Mouse (Mus musculus) hindbrain, embryonic 15.5 days (tissue): ENCODE data around the gene Exosc10. TPM values are rescaled to one million over a fixed set of nuclear protein-coding genes. Genes with fewer than 3 reads are reported as not detected.

Source experiments
- ATAC-seq: fragments of 200-750 bp; cut with Nextera tagmentation; 2 replicates; pipeline ENCODE4 v1.8.0; 2017; ENCODE audit warnings: low read depth, moderate number of reproducible peaks, moderate TSS enrichment; ENCODE audit not compliant: low FRiP score
- H3K27ac ChIP-seq: fragments of 300-500 bp; sonication (generic); replicated peaks from 2 replicates; pipeline ENCODE4 v1.5.1; 2015; ENCODE audit warnings: mild to moderate bottlenecking, inconsistent platforms
- H3K27me3 ChIP-seq: fragments of 300-500 bp; sonication (generic); 2 replicates; pipeline ENCODE4 v1.6.1; 2015; ENCODE audit warnings: control low read depth, inconsistent platforms
- H3K36me3 ChIP-seq: fragments of 300-500 bp; sonication (generic); 2 replicates; pipeline ENCODE4 v1.6.1; 2015; ENCODE audit warnings: control low read depth, inconsistent platforms
- H3K4me1 ChIP-seq: fragments of 300-500 bp; sonication (generic); replicated peaks from 2 replicates; pipeline ENCODE4 v1.6.1; 2015; ENCODE audit warnings: control low read depth, inconsistent platforms
- H3K4me2 ChIP-seq: fragments of 300-500 bp; sonication (generic); 2 replicates; pipeline ENCODE4 v1.6.1; 2015; ENCODE audit warnings: moderate library complexity, mild to moderate bottlenecking, inconsistent platforms
- H3K4me3 ChIP-seq: fragments of 300-500 bp; sonication (generic); 2 replicates; pipeline ENCODE4 v1.5.1; 2015; ENCODE audit warnings: mild to moderate bottlenecking, inconsistent platforms
- H3K9ac ChIP-seq: fragments of 300-500 bp; sonication (generic); 2 replicates; pipeline ENCODE4 v1.6.1; 2015; ENCODE audit warnings: inconsistent platforms
- H3K9me3 ChIP-seq: fragments of 300-500 bp; sonication (generic); 2 replicates; pipeline ENCODE4 v1.6.1; 2016; ENCODE audit warnings: control low read depth, inconsistent platforms
- whole genome bisulfite sequencing: fragments of 180-500 bp; shearing (Covaris S2); methylation state at CpG from one replicate; pipeline ENCODE4 v1.1.7; 2015; 5-methylcytosine and 5-hydroxymethylcytosine counted together
- polyA plus RNA-seq: library from polyadenylated mRNA; unstranded; fragments of >200 nt; fragmentation: Nextera tagmentation; extraction: Ambion mirVana; gene quantifications from 2 replicates; pipeline ENCODE4 v1.2.1, GENCODE M21; 2015

Gene Exosc10
- polyA plus RNA-seq, 1 experiment from 2014 or later = 91.7 TPM

DNA sequence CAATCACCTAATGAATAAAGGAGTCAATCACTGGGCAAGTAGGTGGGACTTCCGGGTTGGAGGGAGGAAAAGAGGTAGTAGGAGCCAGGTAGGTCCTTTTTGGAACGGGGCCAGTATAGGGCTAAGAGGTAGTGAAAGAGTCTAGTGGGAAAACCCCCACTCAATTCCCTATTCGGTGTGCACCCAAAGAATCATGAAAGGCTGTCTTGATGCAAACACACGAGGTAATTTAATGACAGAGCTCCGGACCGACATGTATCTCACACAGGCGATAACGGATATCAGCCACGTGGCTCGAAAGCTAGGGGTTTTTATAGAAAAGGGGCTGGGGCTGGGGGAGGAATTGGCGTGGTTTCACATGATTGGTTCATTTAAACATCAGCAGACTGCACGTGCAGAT lies 40.6 kb downstream of the Exosc10 start:
- Histone ChIP-seq H3K9me3 (no peaks in the 10 kb centered on the region), H3K9ac (no peak overlapping the region), H3K36me3 (peaks cover 44% of the 10 kb centered on the region), H3K4me2 (no peak overlapping the region), H3K4me3 (no peak overlapping the region), H3K27ac (no peak overlapping the region), H3K4me1 (no peaks in the 10 kb centered on the region), H3K27me3 (no peaks in the 10 kb centered on the region)
- WGBS = 95% methylated on average over 12 of the region's 12 CpGs
- ATAC-seq = no peak

DNA sequence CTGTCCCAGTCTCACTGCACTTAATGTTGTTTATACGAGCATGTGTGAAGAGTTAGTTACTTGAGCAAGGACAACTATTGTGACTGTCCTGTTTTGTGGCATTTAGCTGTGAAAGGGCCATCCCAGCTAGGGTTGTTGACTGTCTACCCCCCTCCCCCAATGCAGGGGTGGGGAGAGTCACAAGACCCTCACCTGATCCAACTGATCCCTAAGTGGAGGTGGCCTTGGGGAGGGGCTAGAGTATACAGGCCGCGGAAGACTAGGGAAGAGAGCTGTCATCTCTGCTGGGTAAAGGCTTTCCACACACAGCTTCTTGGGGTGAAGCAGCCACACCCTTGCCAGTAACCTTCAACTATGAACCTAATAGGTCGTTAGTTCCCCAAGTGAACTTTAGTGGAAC lies 42.1 kb downstream of the Exosc10 start:
- Histone ChIP-seq H3K27me3 (no peaks in the 10 kb centered on the region), H3K27ac (no peak overlapping the region), H3K4me2 (no peak overlapping the region), H3K9ac (no peak overlapping the region), H3K4me3 (no peak overlapping the region), H3K9me3 (no peaks in the 10 kb centered on the region), H3K4me1 (no peaks in the 10 kb centered on the region), H3K36me3 (peaks cover 29% of the 10 kb centered on the region)
- 90% methylated on average over 4 of the region's 4 CpGs for WGBS
- ATAC-seq = no peak

- H3K36me3 ChIP-seq = peaks cover 14% of the 10 kb centered on the region
- H3K4me2 ChIP-seq = no peak overlapping the region
- 88% methylated on average over 4 of the region's 4 CpGs for whole genome bisulfite sequencing
- ATAC-seq = no peak
- H3K9me3 ChIP-seq = no peaks in the 10 kb centered on the region
- no peak overlapping the region for H3K9ac ChIP-seq
- H3K4me1 ChIP-seq = no peaks in the 10 kb centered on the region
- no peak overlapping the region for H3K27ac ChIP-seq
- H3K4me3 ChIP-seq = no peak overlapping the region
- H3K27me3 ChIP-seq = no peaks in the 10 kb centered on the region
Observed at GRCm38 (mm10) chr4:148601871-148602270, 43.6 kb downstream of the Exosc10 start.

- no peaks in the 10 kb centered on the region for H3K9me3 ChIP-seq
- no peaks in the 10 kb centered on the region for H3K4me1 ChIP-seq
- no peak within 1 kb of the TSS for H3K4me2 ChIP-seq
- H3K27me3 ChIP-seq = no peaks in the 10 kb centered on the region
- 91% methylated on average over 14 of the region's 14 CpGs for WGBS
- no peak within 1 kb of the TSS for H3K4me3 ChIP-seq
- H3K27ac ChIP-seq = no peak within 1 kb of the TSS
- no peak within 1 kb of the TSS for H3K9ac ChIP-seq
- peaks cover 10% of the 10 kb centered on the region; the same call in 1 of the 2 replicates for H3K36me3 ChIP-seq
- ATAC-seq = no peak
Observed at GRCm38 (mm10) chr4:148602357-148603120, 44.3 kb downstream of the Exosc10 start, which contains the start of gene Masp2. Masp2 (plus strand) TSS chr4:148602554.

- H3K27me3 ChIP-seq = no peaks in the 10 kb centered on the region
- H3K9me3 ChIP-seq = no peaks in the 10 kb centered on the region
- H3K4me1 ChIP-seq = no peaks in the 10 kb centered on the region
- no peak overlapping the region for H3K4me3 ChIP-seq
- H3K27ac ChIP-seq = no peak overlapping the region
- ATAC-seq = no peak
- WGBS = 73% methylated on average over 10 of the region's 10 CpGs
- peaks cover 5% of the 10 kb centered on the region; the same call in 1 of the 2 replicates for H3K36me3 ChIP-seq
- H3K9ac ChIP-seq = no peak overlapping the region
- no peak overlapping the region for H3K4me2 ChIP-seq
Observed at GRCm38 (mm10) chr4:148603376-148604139, 45.3 kb downstream of the Exosc10 start.

GRCm38 (mm10) chr4:148604141-148604540 lies 45.9 kb downstream of the Exosc10 start:
- 84% methylated on average over 7 of the region's 7 CpGs for WGBS
- Histone ChIP-seq H3K9me3 (no peaks in the 10 kb centered on the region), H3K4me2 (no peak overlapping the region), H3K4me3 (no peak overlapping the region), H3K27ac (no peak overlapping the region), H3K9ac (no peak overlapping the region), H3K36me3 (no peaks in the 10 kb centered on the region), H3K27me3 (no peaks in the 10 kb centered on the region), H3K4me1 (no peaks in the 10 kb centered on the region)
- no peak for ATAC-seq

GRCm38 (mm10) chr4:148604541-148605165 lies 46.4 kb downstream of the Exosc10 start:
- H3K27me3 ChIP-seq = no peaks in the 10 kb centered on the region
- no peaks in the 10 kb centered on the region for H3K36me3 ChIP-seq
- peak; percentile 31; the same call in 1 of the 2 replicates for ATAC-seq
- H3K27ac ChIP-seq = no peak overlapping the region
- 94% methylated on average over 3 of the region's 3 CpGs for WGBS
- H3K9ac ChIP-seq = no peak overlapping the region
- no peaks in the 10 kb centered on the region for H3K4me1 ChIP-seq
- H3K4me2 ChIP-seq = no peak overlapping the region
- no peak overlapping the region for H3K4me3 ChIP-seq
- no peaks in the 10 kb centered on the region for H3K9me3 ChIP-seq

DNA sequence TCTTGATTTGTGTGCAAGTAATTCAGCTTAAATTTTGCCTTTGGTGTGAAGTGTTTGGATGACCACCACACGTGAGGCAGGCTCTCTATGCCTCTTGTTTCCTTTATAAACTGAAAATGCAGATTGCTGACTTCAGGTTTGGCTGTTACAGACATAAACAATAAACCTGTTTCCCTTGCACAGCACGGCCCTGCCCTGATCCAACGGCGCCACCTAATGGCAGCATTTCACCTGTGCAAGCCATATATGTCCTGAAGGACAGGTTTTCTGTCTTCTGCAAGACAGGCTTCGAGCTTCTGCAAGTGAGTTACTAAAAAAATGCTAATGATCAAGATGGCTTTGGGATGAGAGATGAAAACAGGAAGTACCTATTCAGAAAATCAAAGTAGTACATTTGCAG lies 49.5 kb downstream of the Exosc10 start:
- no peak for ATAC-seq
- no peak overlapping the region for H3K4me2 ChIP-seq
- no peaks in the 10 kb centered on the region for H3K9me3 ChIP-seq
- 0 out of 2 replicates have a peak, but pooled peaks cover 3% of the 10 kb centered on the region for H3K36me3 ChIP-seq
- 27% methylated on average over 5 of the region's 5 CpGs for WGBS
- no peak overlapping the region for H3K4me3 ChIP-seq
- no peak overlapping the region for H3K9ac ChIP-seq
- no peak overlapping the region for H3K27ac ChIP-seq
- no peaks in the 10 kb centered on the region for H3K27me3 ChIP-seq
- H3K4me1 ChIP-seq = 0 out of 2 replicates have a peak, but pooled peaks cover 4% of the 10 kb centered on the region

DNA sequence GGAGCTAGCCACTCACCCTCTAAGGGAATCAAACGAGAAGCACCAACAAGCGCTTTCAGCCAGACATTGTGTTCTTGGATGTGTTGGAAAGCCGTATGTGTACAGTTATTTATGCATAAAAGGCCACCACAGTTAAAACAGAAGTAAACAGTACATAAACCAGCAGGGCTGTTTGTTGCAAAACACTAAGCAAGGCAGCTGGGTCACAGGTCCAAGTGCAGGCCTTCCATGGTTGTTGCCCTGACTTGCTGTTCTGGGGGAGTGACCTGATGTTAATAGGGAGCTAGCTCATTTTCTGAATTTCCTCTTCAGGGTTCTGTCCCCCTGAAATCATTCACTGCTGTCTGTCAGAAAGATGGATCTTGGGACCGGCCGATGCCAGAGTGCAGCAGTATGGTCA lies 51.6 kb downstream of the Exosc10 start:
- 82% methylated on average over 5 of the region's 5 CpGs for WGBS
- ATAC-seq = no peak
- Histone ChIP-seq H3K27me3 (no peaks in the 10 kb centered on the region), H3K4me3 (no peak overlapping the region), H3K9me3 (no peaks in the 10 kb centered on the region), H3K4me1 (peaks cover 22% of the 10 kb centered on the region), H3K36me3 (peaks cover 7% of the 10 kb centered on the region; the same call in 1 of the 2 replicates), H3K9ac (no peak overlapping the region), H3K27ac (no peak overlapping the region), H3K4me2 (no peak overlapping the region)

- H3K9ac ChIP-seq = no peak overlapping the region
- ATAC-seq = no peak
- no peak overlapping the region for H3K4me2 ChIP-seq
- peaks cover 17% of the 10 kb centered on the region for H3K36me3 ChIP-seq
- 75% methylated on average over 5 of the region's 5 CpGs for WGBS
- H3K9me3 ChIP-seq = no peaks in the 10 kb centered on the region
- H3K4me3 ChIP-seq = no peak overlapping the region
- peaks cover 22% of the 10 kb centered on the region for H3K4me1 ChIP-seq
- H3K27ac ChIP-seq = no peak overlapping the region
- H3K27me3 ChIP-seq = no peaks in the 10 kb centered on the region
Observed at GRCm38 (mm10) chr4:148610631-148611364, 52.6 kb downstream of the Exosc10 start.

GRCm38 (mm10) chr4:148612557-148612956 lies 54.3 kb downstream of the Exosc10 start:
- no peaks in the 10 kb centered on the region for H3K9me3 ChIP-seq
- 32% methylated on average over 4 of the region's 4 CpGs for WGBS
- no peak overlapping the region for H3K4me2 ChIP-seq
- no peaks in the 10 kb centered on the region for H3K27me3 ChIP-seq
- H3K9ac ChIP-seq = no peak overlapping the region
- ATAC-seq = no peak
- no peak overlapping the region for H3K4me3 ChIP-seq
- 0 out of 2 replicates have a peak overlapping the region, but pooled peaks have one; percentile 6 for H3K27ac ChIP-seq
- H3K4me1 ChIP-seq = peaks cover 22% of the 10 kb centered on the region
- H3K36me3 ChIP-seq = peaks cover 25% of the 10 kb centered on the region
